29 mouse cellular contexts compared by ENCODE assay signal in genomic region chr11:72092390-72092789, GRCm38 (mm10). TPM values are rescaled to one million over a fixed set of nuclear protein-coding genes. Genes with fewer than 3 reads are reported as not detected.
"Had no signal": no experiment of that assay in that cellular context is flagged by ENCODE, and none has a peak within 500 bp of the region (broad histone marks: within the 10 kb centered on the region; RNA-seq: fewer than 3 reads in every experiment).

No protein-coding gene starts in this region.

- H3K36me3 ChIP-seq: heart, embryonic 10.5 days; heart, embryonic 12.5 days; hindbrain, embryonic 10.5 days; hindbrain, embryonic 12.5 days; intestine, embryonic 15.5 days; limb, embryonic 10.5 days; limb, embryonic 12.5 days; liver, embryonic 13.5 days had no signal

- H3K4me3 ChIP-seq: gastrocnemius, adult 2 months; heart, embryonic 10.5 days; heart, embryonic 12.5 days; hindbrain, embryonic 10.5 days; hindbrain, embryonic 12.5 days; intestine, embryonic 15.5 days; layer of hippocampus, adult 2 months; left cerebral cortex, adult 2 months; limb, embryonic 10.5 days; limb, embryonic 12.5 days; liver, embryonic 13.5 days had no signal

- DNase-seq: gastrocnemius, adult 2 months; gastrocnemius, postnatal 10 days; heart, adult 18-20 months; heart, postnatal 4 days; kidney, adult 18-20 months; kidney, adult 8-10 months; kidney, postnatal 10 days; kidney, postnatal 25 days; kidney, postnatal 4 days; liver; liver, embryonic 13.5 days had no signal

- H3K27me3 ChIP-seq: hindbrain, embryonic 12.5 days; intestine, embryonic 15.5 days; limb, embryonic 12.5 days; liver, embryonic 13.5 days had no signal

- H3K4me2 ChIP-seq: heart, embryonic 12.5 days; hindbrain, embryonic 12.5 days; hindbrain, embryonic 14.5 days; intestine, embryonic 15.5 days; limb, embryonic 12.5 days; liver, embryonic 11.5 days; liver, embryonic 13.5 days had no signal

RNA-seq across cellular contexts. Expression of gene Pitpnm3, which starts 43.2 kb away (rescaled TPM):
- total RNA-seq: granulocyte monocyte progenitor cell, adult 5-6 weeks had no signal
- polyA plus RNA-seq: inflammation-experienced regulatory T-cells, adult 6 months had no signal

RNA-seq across cellular contexts. Expression of gene Pimreg, which starts 50.6 kb away (rescaled TPM):
- total RNA-seq: gastrocnemius, adult 2 months had no signal

RNA-seq across cellular contexts. Expression of gene Aipl1, which starts 55.1 kb away (rescaled TPM):
- total RNA-seq: gastrocnemius, adult 2 months; heart, adult 18-20 months; heart, postnatal 25 days; layer of hippocampus, adult 2 months; layer of hippocampus, postnatal 10 days; layer of hippocampus, postnatal 25 days; left cerebral cortex, adult 2 months; left cerebral cortex, postnatal 14 days; left cerebral cortex, postnatal 36 days had no signal
- polyA plus RNA-seq: hindbrain, embryonic 14.5 days had no signal
